15 mouse cellular contexts compared by ENCODE assay signal in the genomic region with DNA sequence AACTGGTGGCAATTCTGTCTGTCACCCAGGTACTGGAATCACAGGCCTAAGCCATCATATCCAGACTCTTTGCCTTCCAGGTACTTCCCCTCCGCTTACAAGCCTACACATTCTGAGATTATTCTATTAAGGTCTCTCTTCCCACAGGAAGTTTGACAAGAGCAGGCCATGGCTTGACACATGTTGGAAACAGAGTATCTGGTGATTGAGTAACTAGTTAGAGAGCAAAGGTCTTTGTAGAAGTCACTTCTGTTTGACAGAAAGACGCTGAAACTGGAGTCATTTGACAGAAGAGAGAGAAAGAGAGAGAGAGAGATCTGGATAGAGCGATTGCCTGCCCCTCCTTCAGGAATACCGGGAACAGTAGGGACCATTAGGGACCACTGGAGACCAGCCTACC. TPM values are rescaled to one million over a fixed set of nuclear protein-coding genes. Genes with fewer than 3 reads are reported as not detected.
DNase-seq lines count a peak whose midpoint lies in the region; ATAC-seq and TF ChIP-seq lines count a peak whose summit lies in the region.
"Had no signal": no experiment of that assay in that cellular context is flagged by ENCODE, and none has a peak within 500 bp of the region (broad histone marks: within the 10 kb centered on the region; RNA-seq: fewer than 3 reads in every experiment).

No protein-coding gene starts in this region.

- no peak for TF ChIP-seq CTCF in liver, adult 2 months (IDR thresholded peaks at IDR 0.05; ENCODE audit: low read depth, low read length)
- TF ChIP-seq CTCF in small intestine, adult 2 months (IDR thresholded peaks at IDR 0.05; ENCODE audit: extremely low read depth, insufficient read length, insufficient replicate concordance, low read depth, low read length), result no peak

- H3K4me1 ChIP-seq in liver, adult 2 months (ENCODE audit: control insufficient read depth, insufficient read depth, low read length), result peaks cover 6% of the 10 kb centered on the region
- H3K4me1 ChIP-seq in intestine, embryonic 15.5 days (replicated peaks), result no peaks in the 10 kb centered on the region
- peaks cover 14% of the 10 kb centered on the region for H3K4me1 ChIP-seq in small intestine, adult 2 months (ENCODE audit: control insufficient read depth, insufficient read depth, insufficient read length, low read length)
- H3K4me1 ChIP-seq: midbrain, embryonic 13.5 days had no signal

- DNase-seq in liver, adult 2 months (ENCODE audit: extremely low read depth, low read depth, low spot score), result peak; percentile 89
- no peak for DNase-seq in liver
- DNase-seq in kidney, postnatal 36 days, result peak; percentile 10 to 47
- no peak for DNase-seq in embryo, embryonic 10 days (ENCODE audit: low spot score)
- no peak for DNase-seq in right cerebral cortex, adult 18-20 months
- DNase-seq: adrenal gland, adult 8-10 months; cerebellum, adult 9-11 months; gastrocnemius, postnatal 14 days; heart, postnatal 36 days; layer of hippocampus, adult 9-11 months; lung, adult 2 months had no signal

- no peaks in the 10 kb centered on the region for H3K9me3 ChIP-seq in intestine, embryonic 15.5 days
- H3K9me3 ChIP-seq: midbrain, embryonic 13.5 days had no signal

- H3K4me3 ChIP-seq in liver, adult 2 months (ENCODE audit: insufficient read depth, low read depth, low read length), result no peak overlapping the region
- H3K4me3 ChIP-seq in intestine, embryonic 15.5 days (replicated peaks), result no peak overlapping the region
- no peak overlapping the region for H3K4me3 ChIP-seq in small intestine, adult 2 months (ENCODE audit: low read depth, low read length)
- H3K4me3 ChIP-seq: midbrain, embryonic 13.5 days had no signal

- ATAC-seq in intestine, embryonic 15.5 days, result peak; percentile 69
- ATAC-seq: midbrain, embryonic 13.5 days had no signal

- H3K79me2 ChIP-seq in liver, adult 2 months (ENCODE audit: control insufficient read depth, insufficient read depth, low read length), result no peaks in the 10 kb centered on the region

- peak overlapping the region; percentile 66 for H3K9ac ChIP-seq in liver, adult 2 months (ENCODE audit: low read depth, low read length)
- no peak overlapping the region for H3K9ac ChIP-seq in intestine, embryonic 15.5 days
- H3K9ac ChIP-seq: midbrain, embryonic 13.5 days had no signal

- H3K27ac ChIP-seq in liver, adult 2 months (replicated peaks; ENCODE audit: insufficient read depth, low read depth, low read length), result peak overlapping the region; percentile 87
- peak overlapping the region; percentile 28; the same call in 1 of the 2 replicates for H3K27ac ChIP-seq in intestine, embryonic 15.5 days
- peak overlapping the region; percentile 33; the same call in 1 of the 2 replicates for H3K27ac ChIP-seq in small intestine, adult 2 months (ENCODE audit: insufficient read depth, low read depth, low read length)
- H3K27ac ChIP-seq: macrophage; midbrain, embryonic 13.5 days had no signal

- no peaks in the 10 kb centered on the region for H3K27me3 ChIP-seq in liver, adult 2 months (ENCODE audit: control insufficient read depth, insufficient read depth, low read length)
- no peaks in the 10 kb centered on the region for H3K27me3 ChIP-seq in intestine, embryonic 15.5 days (replicated peaks)
- H3K27me3 ChIP-seq in small intestine, adult 2 months (ENCODE audit: control insufficient read depth, insufficient read depth, low read length), result no peaks in the 10 kb centered on the region
- H3K27me3 ChIP-seq: midbrain, embryonic 13.5 days had no signal

- WGBS in liver, adult 2 months, result 22% methylated on average over 4 of the region's 4 CpGs
- 71% methylated on average over 4 of the region's 4 CpGs for WGBS in intestine, embryonic 15.5 days
- 40% methylated on average over 4 of the region's 4 CpGs for WGBS in small intestine, adult 2 months

- no peaks in the 10 kb centered on the region for H3K36me3 ChIP-seq in liver, adult 2 months (ENCODE audit: control insufficient read depth, insufficient read depth, low read length)
- H3K36me3 ChIP-seq in intestine, embryonic 15.5 days, result no peaks in the 10 kb centered on the region
- no peaks in the 10 kb centered on the region for H3K36me3 ChIP-seq in small intestine, adult 2 months (ENCODE audit: control insufficient read depth, insufficient read depth, low read length)
- H3K36me3 ChIP-seq: midbrain, embryonic 13.5 days had no signal

- TF ChIP-seq POLR2A in liver, adult 2 months (IDR thresholded peaks at IDR 0.05; ENCODE audit: extremely low read depth, insufficient read depth, low read length), result no peak
- TF ChIP-seq POLR2A in small intestine, adult 2 months (IDR thresholded peaks at IDR 0.05; ENCODE audit: low read depth, low read length), result no peak

- H3K4me2 ChIP-seq in intestine, embryonic 15.5 days (replicated peaks), result no peak overlapping the region
- H3K4me2 ChIP-seq: midbrain, embryonic 13.5 days had no signal

RNA-seq across cellular contexts. Expression of a gene that starts 36.0 kb away (rescaled TPM):
- total RNA-seq in liver, adult 2 months (2014; rRNA removed), result 11.2 and 11.9 TPM in 2 replicates
- 2.6 and 5.4 TPM in 2 replicates for polyA plus RNA-seq in liver, adult 2 months (2012; rRNA removed)
- 52.9 and 54.1 TPM in 2 replicates for polyA plus RNA-seq in intestine, embryonic 15.5 days (2015; fragmentation: Nextera tagmentation; extraction: Ambion mirVana)
- 2.2 and 3.3 TPM in 2 replicates for polyA plus RNA-seq in small intestine, adult 2 months (2012; rRNA removed)

RNA-seq across cellular contexts. Expression of a gene that starts 36.6 kb away (rescaled TPM):
- total RNA-seq in liver, adult 2 months (2014; rRNA removed), result 10.8 and 14.6 TPM in 2 replicates
- polyA plus RNA-seq in liver, adult 2 months (2012; rRNA removed), result 24.1 and 24.4 TPM in 2 replicates
- 19.9 and 21.4 TPM in 2 replicates for polyA plus RNA-seq in intestine, embryonic 15.5 days (2015; fragmentation: Nextera tagmentation; extraction: Ambion mirVana)
- polyA plus RNA-seq in small intestine, adult 2 months (2012; rRNA removed), result 14.5 and 24.0 TPM in 2 replicates

Comparison
In these comparisons a context has a peak if more than half of its experiments do, and no peak if none do; other contexts are left out.
1. DNase-seq: peak in liver, adult 2 months (single experiment) and kidney, postnatal 36 days (2 of 2); none in liver (single experiment), embryo, embryonic 10 days (single experiment) and right cerebral cortex, adult 18-20 months (single experiment).
2. H3K27ac ChIP-seq: peak in every context shown above with its lines; median percentile 87 in liver, adult 2 months; 33 in small intestine, adult 2 months; 28 in intestine, embryonic 15.5 days.